In the genomic region with DNA sequence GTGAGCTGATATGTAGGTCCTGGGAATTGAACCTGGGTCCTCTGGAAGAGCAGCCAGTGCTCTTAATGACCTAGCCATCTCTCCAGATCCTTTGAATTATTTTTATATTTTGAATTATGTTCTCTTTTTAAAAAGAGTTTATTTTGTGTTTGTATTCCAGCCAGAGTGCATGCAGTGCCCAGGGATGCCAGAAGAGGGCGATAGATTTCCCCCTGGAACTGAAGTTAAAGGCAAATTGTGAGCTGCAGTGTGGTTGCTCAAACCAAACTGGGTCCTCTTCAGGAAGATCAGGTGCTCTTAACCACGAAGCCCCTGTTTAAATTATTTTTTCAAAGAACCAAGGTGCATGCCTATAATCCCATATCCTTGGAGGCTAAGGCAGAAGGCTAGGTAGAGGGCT, we compare ENCODE assay signal across 10 mouse cellular contexts. TPM values are rescaled to one million over a fixed set of nuclear protein-coding genes. Genes with fewer than 3 reads are reported as not detected.
DNase-seq lines count a peak whose midpoint lies in the region; ATAC-seq and TF ChIP-seq lines count a peak whose summit lies in the region.
"Had no signal": no experiment of that assay in that cellular context is flagged by ENCODE, and none has a peak within 500 bp of the region (broad histone marks: within the 10 kb centered on the region; RNA-seq: fewer than 3 reads in every experiment).

No protein-coding gene starts in this region.

- H3K9ac ChIP-seq in kidney, postnatal 0 days (ENCODE audit: low read depth, low read length): no peak overlapping the region
- H3K9ac ChIP-seq in kidney, embryonic 15.5 days: no peak overlapping the region
- H3K9ac ChIP-seq in forebrain, embryonic 12.5 days: no peak overlapping the region
- H3K9ac ChIP-seq: hindbrain, embryonic 14.5 days; limb, embryonic 12.5 days had no signal

- H3K4me2 ChIP-seq in kidney, postnatal 0 days (ENCODE audit: low read length): no peak overlapping the region
- H3K4me2 ChIP-seq in kidney, embryonic 15.5 days: no peak overlapping the region
- no peak overlapping the region for H3K4me2 ChIP-seq in forebrain, embryonic 12.5 days
- H3K4me2 ChIP-seq: hindbrain, embryonic 14.5 days; limb, embryonic 12.5 days had no signal

- H3K4me1 ChIP-seq in kidney, postnatal 0 days (replicated peaks; ENCODE audit: insufficient read depth, low read length): no peaks in the 10 kb centered on the region
- H3K4me1 ChIP-seq in kidney, embryonic 15.5 days: peaks cover 3% of the 10 kb centered on the region; the same call in 1 of the 2 replicates
- peaks cover 4% of the 10 kb centered on the region for H3K4me1 ChIP-seq in embryonic facial prominence, embryonic 10.5 days
- H3K4me1 ChIP-seq in forebrain, embryonic 12.5 days: peaks cover 3% of the 10 kb centered on the region

- H3K36me3 ChIP-seq in kidney, postnatal 0 days (ENCODE audit: insufficient read depth, low read length): no peaks in the 10 kb centered on the region
- H3K36me3 ChIP-seq in kidney, embryonic 15.5 days: no peaks in the 10 kb centered on the region
- H3K36me3 ChIP-seq in embryonic facial prominence, embryonic 10.5 days (replicated peaks): no peaks in the 10 kb centered on the region
- no peaks in the 10 kb centered on the region for H3K36me3 ChIP-seq in forebrain, embryonic 12.5 days (replicated peaks)
- H3K36me3 ChIP-seq: limb, embryonic 12.5 days had no signal

- no peak overlapping the region for H3K27ac ChIP-seq in kidney, postnatal 0 days
- H3K27ac ChIP-seq in kidney, embryonic 15.5 days: no peak overlapping the region
- H3K27ac ChIP-seq in embryonic facial prominence, embryonic 10.5 days (replicated peaks): no peak overlapping the region
- H3K27ac ChIP-seq in forebrain, embryonic 12.5 days: no peak overlapping the region
- H3K27ac ChIP-seq: hindbrain, embryonic 14.5 days; limb, embryonic 12.5 days had no signal

- H3K4me3 ChIP-seq in kidney, postnatal 0 days (replicated peaks; ENCODE audit: low read depth, low read length): no peak overlapping the region
- H3K4me3 ChIP-seq in kidney, embryonic 15.5 days (replicated peaks): no peak overlapping the region
- no peak overlapping the region for H3K4me3 ChIP-seq in embryonic facial prominence, embryonic 10.5 days
- no peak overlapping the region for H3K4me3 ChIP-seq in forebrain, embryonic 12.5 days (replicated peaks)
- H3K4me3 ChIP-seq: limb, embryonic 12.5 days had no signal

- WGBS in kidney, postnatal 0 days: 19% methylated on average over 2 of the region's 2 CpGs
- 21% methylated on average over 2 of the region's 2 CpGs for WGBS in kidney, embryonic 15.5 days
- 18% methylated on average over 2 of the region's 2 CpGs for WGBS in embryonic facial prominence, embryonic 10.5 days
- WGBS in forebrain, embryonic 12.5 days: 14% methylated on average over 2 of the region's 2 CpGs

- TF ChIP-seq CTCF in kidney, postnatal 0 days (IDR thresholded peaks at IDR 0.05; ENCODE audit: low read depth): peak; percentile 64

- H3K27me3 ChIP-seq in kidney, postnatal 0 days (ENCODE audit: insufficient read depth, low read length): no peaks in the 10 kb centered on the region
- no peaks in the 10 kb centered on the region for H3K27me3 ChIP-seq in kidney, embryonic 15.5 days
- H3K27me3 ChIP-seq in embryonic facial prominence, embryonic 10.5 days (replicated peaks; ENCODE audit: low read depth, poor library complexity, severe bottlenecking): no peaks in the 10 kb centered on the region
- H3K27me3 ChIP-seq in forebrain, embryonic 12.5 days: peaks cover 4% of the 10 kb centered on the region; the same call in 1 of the 2 replicates
- H3K27me3 ChIP-seq: limb, embryonic 12.5 days had no signal

- DNase-seq in kidney, postnatal 0 days (ENCODE audit: low spot score): no peak
- DNase-seq in 3T3-L1 (ENCODE audit: low read depth, low spot score) (peak; percentile 37), 416B (ENCODE audit: low read depth) (peak; percentile 49)
- peak; percentile 42 for DNase-seq in embryonic facial prominence, embryonic 10.5 days (ENCODE audit: low spot score)
- DNase-seq in layer of hippocampus, adult 18-20 months (ENCODE audit: low spot score in 2 of 2): no peak

- H3K9me3 ChIP-seq in kidney, postnatal 0 days (replicated peaks; ENCODE audit: low read length): no peaks in the 10 kb centered on the region; the same call in 1 of the 2 replicates
- H3K9me3 ChIP-seq in kidney, embryonic 15.5 days (replicated peaks): no peaks in the 10 kb centered on the region; the same call in 1 of the 2 replicates
- no peaks in the 10 kb centered on the region for H3K9me3 ChIP-seq in embryonic facial prominence, embryonic 10.5 days
- H3K9me3 ChIP-seq in forebrain, embryonic 12.5 days: no peaks in the 10 kb centered on the region

- no peak for ATAC-seq in kidney, postnatal 0 days (replicated peaks; ENCODE audit: low FRiP score, low read depth)
- no peak for ATAC-seq in kidney, embryonic 15.5 days (replicated peaks; ENCODE audit: low FRiP score)
- ATAC-seq in forebrain, embryonic 12.5 days (ENCODE audit: low FRiP score): no peak
- ATAC-seq: forebrain, embryonic 14.5 days had no signal

RNA-seq across cellular contexts. Expression of a gene that starts 5.3 kb away (rescaled TPM):
- 21.3 and 23.9 TPM in 2 replicates for polyA plus RNA-seq in kidney, postnatal 0 days (2015; fragmentation: Nextera tagmentation; extraction: Ambion mirVana)
- 26.1 and 26.9 TPM in 2 replicates for polyA plus RNA-seq in kidney, embryonic 15.5 days (2015; fragmentation: Nextera tagmentation; extraction: Ambion mirVana)
- 30.6 TPM in 2 replicates for polyA plus RNA-seq in embryonic facial prominence, embryonic 10.5 days (2016; fragmentation: Nextera tagmentation; extraction: Ambion mirVana)
- 10 to 100 TPM; 85.2 to 94.9 TPM for total RNA-seq in layer of hippocampus, adult 18-20 months (2021)
- polyA plus RNA-seq in forebrain, embryonic 12.5 days (2016; fragmentation: Nextera tagmentation; extraction: Ambion mirVana): 40.4 and 42.5 TPM in 2 replicates

RNA-seq across cellular contexts. Expression of a gene that starts 43.2 kb away (rescaled TPM):
- polyA plus RNA-seq in kidney, postnatal 0 days (2015; fragmentation: Nextera tagmentation; extraction: Ambion mirVana): 12.2 TPM in 2 replicates
- polyA plus RNA-seq in kidney, embryonic 15.5 days (2015; fragmentation: Nextera tagmentation; extraction: Ambion mirVana): 20.3 and 21.5 TPM in 2 replicates
- polyA plus RNA-seq in embryonic facial prominence, embryonic 10.5 days (2016; fragmentation: Nextera tagmentation; extraction: Ambion mirVana): 19.4 and 21.2 TPM in 2 replicates
- 10 to 100 TPM; 30.6 to 33.6 TPM for total RNA-seq in layer of hippocampus, adult 18-20 months (2021)
- 23.2 and 26.9 TPM in 2 replicates for polyA plus RNA-seq in forebrain, embryonic 12.5 days (2016; fragmentation: Nextera tagmentation; extraction: Ambion mirVana)

Comparison
In these comparisons a context has a peak if more than half of its experiments do, and no peak if none do; other contexts are left out.
1. DNase-seq: peak in 3T3-L1 (single experiment), 416B (single experiment) and embryonic facial prominence, embryonic 10.5 days (single experiment); none in kidney, postnatal 0 days (single experiment) and layer of hippocampus, adult 18-20 months (0 of 2).